Mouse (Mus musculus) left cerebral cortex, adult 2 months (tissue): ENCODE measurements around the gene Snx3. TPM values are rescaled to one million over a fixed set of nuclear protein-coding genes. Genes with fewer than 3 reads are reported as not detected.

ENCODE experiments used
- DNase-seq, 2 experiments: peaks; one replicate each; pipeline ENCODE4 v3.0.0; 2021 to 2022; ENCODE audit warnings: low spot score in 2 of 2, mixed read lengths in 1 of 2; ENCODE audit errors: extremely low spot score in 1 of 2
- H3K27ac ChIP-seq: fragments of 200-600 bp; 2 replicates; pipeline ENCODE4 v1.8.1; 2022
- H3K4me3 ChIP-seq: fragments of 200-600 bp; 2 replicates; pipeline ENCODE4 v1.8.1; 2022
- CTCF ChIP-seq: fragments of 200-600 bp; IDR thresholded peaks from 2 replicates; pipeline ENCODE4 v1.8.1; 2022; ENCODE audit warnings: antibody characterized with exemption, mild to moderate bottlenecking, moderate library complexity
- intact Hi-C: fragments of 180-260 bp; cut with DNase I; formaldehyde crosslinking; loops from one replicate; pipeline ENCODE4 v1.15.1; 2025
- total RNA-seq, 2 experiments: library from RNA; stranded (reverse); gene quantifications; 2 replicates each; pipeline ENCODE4 v1.2.3; 2021

The Snx3 gene
- total RNA-seq, 2 experiments from 2014 or later, result 196 to 198 TPM

DNA sequence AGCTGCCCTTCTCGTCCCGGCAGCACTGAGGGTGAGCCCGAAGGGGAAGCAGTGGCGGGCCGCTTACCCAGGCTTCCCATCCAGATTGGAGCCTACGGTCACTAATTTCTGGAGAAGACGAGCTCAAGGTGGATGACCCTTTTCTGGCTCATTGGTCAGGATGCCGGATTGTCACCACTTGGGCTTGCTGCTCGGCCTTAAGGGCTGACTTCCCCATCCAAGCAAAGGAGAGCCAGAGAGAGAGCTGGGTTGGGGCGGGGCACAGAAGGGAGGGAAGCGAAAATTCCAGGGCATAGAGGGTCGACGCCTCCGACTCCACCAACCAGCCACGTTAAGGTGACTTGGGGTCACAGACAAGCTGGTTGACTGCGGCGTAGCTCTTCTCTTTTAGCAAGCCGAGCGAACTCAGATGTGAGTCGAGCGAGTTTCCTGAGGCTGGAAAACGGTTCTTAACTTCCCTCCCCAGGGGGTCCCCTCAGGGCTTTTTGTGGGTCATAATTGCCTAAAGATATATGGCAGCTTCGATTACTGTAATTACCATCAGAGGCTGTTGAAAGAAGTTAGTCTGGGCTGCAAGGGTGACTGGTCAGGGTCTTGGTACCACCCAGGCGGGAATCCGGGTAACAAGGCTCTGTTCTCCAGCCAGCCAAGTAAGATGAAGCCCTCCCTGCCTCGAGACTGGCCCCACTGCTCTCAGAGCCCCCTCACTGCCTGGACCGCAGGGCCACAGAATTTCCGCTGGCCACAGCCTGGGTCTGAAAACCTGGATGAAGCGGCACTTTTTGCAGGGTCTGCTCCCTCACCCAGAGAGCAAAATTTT, 78.5 kb downstream of the Snx3 start:
- peak overlapping the region; percentile 23 for H3K4me3 ChIP-seq

DNA sequence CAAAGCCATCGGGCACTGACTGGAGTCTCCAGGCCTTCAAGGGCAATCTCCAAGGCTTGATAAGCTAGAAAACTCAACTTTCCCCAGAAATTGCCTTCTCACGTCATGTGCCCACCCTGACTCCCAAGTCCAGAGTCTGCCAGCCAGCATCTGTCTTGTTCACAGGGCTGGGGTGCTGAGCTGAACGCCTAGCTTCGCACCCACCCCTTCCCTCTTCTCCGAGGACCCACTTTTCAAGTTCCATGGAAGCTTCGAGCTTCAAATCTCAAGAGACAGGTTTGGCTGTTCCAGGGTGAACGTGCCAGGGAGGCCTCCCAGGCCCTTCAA, 79.1 kb downstream of the Snx3 start:
- Histone ChIP-seq H3K4me3 (peak overlapping the region; percentile 23; the same call in 1 of the 2 replicates), H3K27ac (no peak overlapping the region; the same call in 1 of the 2 replicates)
- DNase-seq, result no peak
- no peak for TF ChIP-seq CTCF
- intact Hi-C loops, result loop anchor here (5.0 kb wide), 2 partner anchors 164 to 281 kb away; partner anchors contain the start of gene Scml4

More for the DNA sequence above, 78.5 kb downstream of the Snx3 start:
- TF ChIP-seq CTCF, result no peak
- intact Hi-C loops, result loop anchor here (5.0 kb wide), 2 partner anchors 163 to 282 kb away; partner anchors contain the start of gene Scml4
- H3K27ac ChIP-seq, result peak overlapping the region; percentile 3; the same call in 1 of the 2 replicates
- no peak for DNase-seq

DNA sequence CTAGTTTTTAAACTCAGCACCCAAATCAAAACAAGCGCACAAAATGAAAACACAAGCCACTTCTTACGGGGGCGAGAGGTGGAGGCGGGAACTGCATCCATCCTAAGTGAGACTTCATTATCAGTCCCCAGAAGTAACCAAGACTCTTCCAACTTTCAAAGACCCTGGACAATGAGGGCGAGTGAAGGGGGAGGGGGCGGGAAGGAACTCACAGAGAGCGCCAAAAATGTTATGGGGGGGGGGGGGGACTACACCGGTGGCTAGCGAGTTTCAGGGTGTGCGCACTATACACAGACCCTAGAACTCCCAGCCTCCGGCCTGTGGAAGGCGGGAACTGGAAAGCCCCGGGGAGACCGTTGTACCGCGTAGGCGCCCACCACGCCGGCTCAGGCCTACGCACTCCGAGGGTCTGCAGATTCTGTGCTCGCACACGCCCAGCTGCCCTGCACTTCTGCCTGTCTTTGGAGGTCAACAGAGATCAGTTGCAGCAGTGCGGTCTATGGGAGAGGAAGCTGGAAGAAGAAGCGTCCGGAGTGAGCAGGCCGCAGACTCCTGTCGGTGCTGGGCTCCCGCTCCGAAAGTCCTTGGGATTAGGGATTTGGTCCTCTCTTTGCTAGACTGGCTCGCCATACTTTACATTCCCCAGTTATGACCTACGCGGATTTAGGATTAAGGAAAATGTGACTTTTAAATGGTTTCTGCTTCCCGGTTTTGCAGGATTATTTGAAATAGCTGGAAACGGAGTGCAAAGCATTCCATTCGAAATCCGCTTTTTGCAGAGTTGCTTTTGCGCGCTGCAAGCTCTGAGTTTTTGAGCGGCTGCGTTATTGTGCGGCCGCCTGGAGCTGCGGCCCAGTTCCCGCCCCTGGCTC, 80.1 kb downstream of the Snx3 start:
- no peak for DNase-seq
- TF ChIP-seq CTCF, result no peak
- intact Hi-C loops, result loop anchor here (2.0 to 5.0 kb wide), 3 partner anchors 53 to 280 kb away; partner anchors contain the start of gene Scml4
- peak overlapping the region; percentile 47 for H3K4me3 ChIP-seq
- H3K27ac ChIP-seq, result no peak overlapping the region; the same call in 1 of the 2 replicates

DNA sequence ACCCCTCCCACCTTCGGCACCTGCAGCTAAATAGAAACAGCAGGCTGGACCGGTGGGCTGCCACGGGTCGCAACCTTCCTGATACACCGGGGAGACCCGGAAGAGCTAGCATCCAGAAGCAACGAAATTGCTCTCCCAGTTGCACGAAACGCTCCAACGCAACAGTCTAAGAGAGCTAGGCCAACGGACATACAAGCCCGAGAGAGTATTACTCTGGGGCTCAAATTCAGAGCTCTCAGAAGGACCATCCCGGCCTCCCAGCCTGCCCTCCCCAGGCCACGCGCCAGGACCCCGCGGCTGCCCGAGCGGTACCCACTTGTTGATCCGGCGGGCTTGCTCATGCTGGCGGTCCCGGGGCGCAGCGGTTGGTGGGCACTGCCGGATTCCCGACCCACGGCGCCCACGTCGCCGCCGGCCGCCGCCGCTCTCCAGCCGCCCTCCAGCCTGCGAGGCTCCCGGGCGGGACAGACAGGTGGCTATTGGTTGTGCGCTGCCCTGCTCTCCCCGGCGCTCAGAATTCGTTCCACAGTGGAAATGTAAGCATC, 80.8 kb downstream of the Snx3 start:
- intact Hi-C loops, result loop anchor here (2.0 to 5.0 kb wide), 3 partner anchors 52 to 280 kb away; partner anchors contain the start of gene Scml4
- DNase-seq, result no peak
- H3K4me3 ChIP-seq, result peak overlapping the region; percentile 47
- no peak for TF ChIP-seq CTCF
- no peak overlapping the region; the same call in 1 of the 2 replicates for H3K27ac ChIP-seq

DNA sequence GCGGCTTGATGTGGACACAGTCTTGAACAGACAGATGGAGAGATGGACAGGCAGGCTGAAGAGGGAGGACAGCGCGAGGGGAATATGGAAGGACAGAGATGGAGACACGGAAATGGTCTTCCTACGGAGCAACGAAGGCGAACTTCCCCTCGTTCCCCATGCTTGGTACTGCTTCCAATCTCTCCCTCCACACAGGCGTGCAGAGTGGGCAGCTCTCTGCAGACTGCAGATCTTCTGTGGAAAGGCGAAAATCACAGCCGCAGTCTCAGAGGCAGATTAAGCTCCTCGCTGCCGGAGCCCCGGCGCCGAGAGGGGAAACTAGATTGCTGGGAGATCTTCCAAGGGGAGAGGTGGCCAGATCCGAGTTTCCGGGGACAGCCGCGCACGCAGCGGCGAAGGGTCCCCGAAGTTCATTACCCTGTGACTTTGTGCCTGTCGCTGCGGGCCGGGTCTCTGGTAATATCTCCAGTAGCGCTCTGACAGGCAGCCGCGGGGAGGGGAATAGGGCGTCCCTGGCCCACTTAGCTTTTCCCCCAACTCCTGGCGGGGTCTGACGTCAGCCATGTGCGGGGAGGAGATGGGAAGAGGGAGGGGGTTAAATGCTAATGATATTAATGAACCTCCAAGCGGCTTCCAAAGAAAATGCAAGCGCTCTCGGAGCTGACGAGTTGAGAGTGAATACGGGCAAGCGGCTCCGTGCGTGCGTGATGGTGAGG, 81.5 kb downstream of the Snx3 start, which contains the start of the genes Nr2e1 and Ostm1:
Nr2e1 (minus strand) TSS at position 476 of the 716 bp plus-strand sequence.
Ostm1 (plus strand) TSS at position 666 of the 716 bp plus-strand sequence.
- Histone ChIP-seq H3K27ac (peak within 1 kb of the TSS; percentile 53), H3K4me3 (peak within 1 kb of the TSS; percentile 47)
- DNase-seq, result peak; percentile 42 to 67
- no peak; the same call in none of the 2 replicates for TF ChIP-seq CTCF
- intact Hi-C loops, result loop anchor here (2.0 to 5.0 kb wide), 3 partner anchors 51 to 279 kb away; partner anchors contain the start of gene Scml4

DNA sequence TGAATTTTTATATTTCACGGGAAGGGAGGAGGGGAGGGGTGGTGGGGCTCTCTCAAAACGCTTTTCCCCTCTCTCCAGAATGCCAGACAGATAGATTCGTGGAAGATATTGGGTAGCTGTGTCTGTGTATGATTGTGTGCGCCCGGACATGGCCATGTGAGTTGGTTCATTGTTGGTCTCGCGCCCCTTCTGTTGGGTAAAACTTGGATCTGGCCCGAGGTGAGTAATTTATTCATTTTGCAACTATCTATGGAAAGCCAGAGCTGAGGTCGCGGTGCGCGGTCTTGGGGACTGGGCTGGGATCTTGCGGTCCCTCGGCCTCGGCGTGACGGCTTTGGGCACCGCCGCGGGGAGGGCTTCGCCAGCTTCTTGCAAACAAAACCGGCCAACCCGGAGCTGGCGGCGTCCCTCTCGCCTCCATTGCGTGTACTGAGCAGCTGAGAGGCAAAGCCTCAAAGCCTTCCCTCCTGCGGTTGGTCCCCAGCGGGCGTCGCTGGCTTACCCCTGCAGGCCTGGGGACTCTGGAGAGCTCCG, 82.1 kb downstream of the Snx3 start:
- intact Hi-C loops, result loop anchor here (2.0 to 5.0 kb wide), 3 partner anchors 51 to 278 kb away; partner anchors contain the start of gene Scml4
- no peak for TF ChIP-seq CTCF
- DNase-seq, result peak in 1 of 2 experiments; percentile 22
- peak overlapping the region; percentile 53 for H3K27ac ChIP-seq
- peak overlapping the region; percentile 47 for H3K4me3 ChIP-seq

DNA sequence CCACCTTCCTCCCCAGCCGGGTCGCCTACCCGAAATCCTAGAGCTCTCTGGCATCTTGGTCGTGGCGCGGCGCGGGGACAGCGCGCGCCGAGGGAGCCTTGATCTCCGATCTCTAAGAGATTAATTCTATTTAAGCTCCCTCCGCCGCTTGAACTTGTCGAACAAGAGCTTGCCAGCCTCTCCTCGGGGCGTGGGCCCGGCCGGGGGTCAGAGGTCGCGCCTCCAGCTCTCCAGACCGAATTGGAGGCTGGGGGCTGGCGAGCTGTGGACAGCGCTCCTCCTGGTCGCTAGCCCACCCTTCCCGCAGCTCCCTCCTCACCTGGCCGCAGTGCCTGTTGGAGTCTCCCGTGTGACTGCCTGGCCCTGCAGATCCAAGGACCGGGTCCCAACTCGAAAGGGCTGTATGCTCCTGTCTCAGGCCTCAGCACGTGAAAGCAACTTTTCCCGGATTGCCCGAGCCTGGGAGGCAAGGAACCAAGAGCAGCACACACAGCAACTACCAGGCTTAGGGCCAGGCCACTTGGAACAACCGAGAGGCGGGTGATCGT, 82.7 kb downstream of the Snx3 start:
- Histone ChIP-seq H3K27ac (peak overlapping the region; percentile 53; the same call in 1 of the 2 replicates), H3K4me3 (peak overlapping the region; percentile 47)
- TF ChIP-seq CTCF, result no peak
- DNase-seq, result no peak
- intact Hi-C loops, result loop anchor here (5.0 kb wide), 2 partner anchors 167 to 278 kb away; partner anchors contain the start of gene Scml4

Other genes starting within 250 kb of the Snx3 start
- 10 to 100 TPM; 74.6 to 77.5 TPM for gene Foxo3, start 225.3 kb upstream of the Snx3 start, total RNA-seq
- 10 to 100 TPM; 10.4 to 12.7 TPM for gene Afg1l, start 23.5 kb upstream of the Snx3 start, total RNA-seq
- 10 to 100 TPM; 10.9 to 14.1 TPM for gene Nr2e1, start 81.6 kb downstream of the Snx3 start, total RNA-seq
- 10 to 100 TPM; 47.0 to 52.3 TPM for gene Ostm1, start 81.8 kb downstream of the Snx3 start, total RNA-seq